Mouse (Mus musculus) kidney, postnatal 4 days (tissue): Measurements from ENCODE around the gene Car1.
"Not testable (repeated sequence)": the region's sequence is repeated elsewhere in the genome, so short reads cannot be mapped to it uniquely, and the experiment has no call there.

Experiments
- DNase-seq, 2 experiments: peaks; one replicate each; pipeline ENCODE4 v3.0.0; 2021; ENCODE audit warnings: mixed read lengths in 2 of 2

The Car1 gene

GRCm38 (mm10) chr3:14782365-14782764, 25.8 kb downstream of the Car1 start:
- DNase-seq = not testable (repeated sequence)

- DNase-seq = no peak
Measured at GRCm38 (mm10) chr3:14780212-14780611, 28.0 kb downstream of the Car1 start.

GRCm38 (mm10) chr3:14776497-14777162, 31.5 kb downstream of the Car1 start:
- not testable (repeated sequence) for DNase-seq

- not testable (repeated sequence) for DNase-seq
Measured at GRCm38 (mm10) chr3:14774539-14774938, 33.6 kb downstream of the Car1 start.

GRCm38 (mm10) chr3:14772473-14772872, 35.7 kb downstream of the Car1 start:
- not testable (repeated sequence) for DNase-seq

GRCm38 (mm10) chr3:14764755-14765566, 43.2 kb downstream of the Car1 start:
- DNase-seq = no peak

GRCm38 (mm10) chr3:14755716-14756115, 52.5 kb downstream of the Car1 start:
- no peak for DNase-seq

GRCm38 (mm10) chr3:14746041-14746440, 62.1 kb downstream of the Car1 start:
- DNase-seq = no peak

GRCm38 (mm10) chr3:14738261-14738660, 69.9 kb downstream of the Car1 start:
- DNase-seq = no peak

GRCm38 (mm10) chr3:14727496-14727895, 80.7 kb downstream of the Car1 start:
- DNase-seq = not testable (repeated sequence)

GRCm38 (mm10) chr3:14725462-14725861, 82.7 kb downstream of the Car1 start:
- not testable (repeated sequence) for DNase-seq
